Mouse (Mus musculus) MEL (cell line): ENCODE measurements around the gene Rhobtb1.

Source experiments
- BHLHE40 ChIP-seq: IDR thresholded peaks from 2 replicates; pipeline ENCODE4 v1.6.1; 2012; ENCODE audit warnings: low read depth, mild to moderate bottlenecking, inconsistent platforms, low read length, improper control_type of control experiment, borderline replicate concordance
- CHD2 ChIP-seq: IDR thresholded peaks from 2 replicates; pipeline ENCODE4 v1.6.1; 2011; ENCODE audit warnings: low read length, improper control_type of control experiment
- CTCF ChIP-seq, 3 experiments: IDR thresholded peaks in 2 of 3; conservative IDR thresholded peaks in 1 of 3; 2 replicates each; pipeline ENCODE4 v1.5.1; 2011 to 2012; ENCODE audit warnings: low read length in 3 of 3, low read depth in 2 of 3, mild to moderate bottlenecking in 2 of 3, improper control_type of control experiment in 1 of 3, inconsistent platforms in 1 of 3, mixed read lengths in 1 of 3, moderate library complexity in 1 of 3; ENCODE audit not compliant: control insufficient read depth in 1 of 3, insufficient read depth in 1 of 3, poor library complexity in 1 of 3, severe bottlenecking in 1 of 3

GRCm38 (mm10) chr10:69237185-69237584 is 86.0 kb downstream of the Rhobtb1 start:
- TF ChIP-seq CTCF (IDR thresholded peaks at IDR 0.05 in 2 of 3, conservative IDR thresholded peaks at IDR 0.05 in 1 of 3; ENCODE audit: control insufficient read depth in 1 of 3, insufficient read depth in 1 of 3, low read depth in 2 of 3, low read length in 3 of 3, poor library complexity in 1 of 3, severe bottlenecking in 1 of 3) = no peak
- TF ChIP-seq BHLHE40 = no peak
- no peak for TF ChIP-seq CHD2
